Mouse (Mus musculus): ENCODE results near the gene Usp10. TPM values are rescaled to one million over a fixed set of nuclear protein-coding genes. Genes with fewer than 3 reads are reported as not detected.

Gene Usp10
- total RNA-seq, 2 experiments from 2014 or later, result 88.3 to 89.2 TPM

GRCm38 (mm10) chr8:119914161-119914560 lies 4.0 kb downstream of the Usp10 start:
- DNase-seq (ENCODE audit: low spot score in 2 of 2), result no peak

- no peak for DNase-seq (ENCODE audit: low spot score in 2 of 2)
These were observed 5.1 kb downstream of the Usp10 start for GRCm38 (mm10) chr8:119915298-119915697.

GRCm38 (mm10) chr8:119916237-119916892 lies 6.2 kb downstream of the Usp10 start:
- DNase-seq (ENCODE audit: low spot score in 2 of 2), result no peak

- no peak for DNase-seq (ENCODE audit: low spot score in 2 of 2)
These were observed 7.3 kb downstream of the Usp10 start for GRCm38 (mm10) chr8:119917415-119917814.

- DNase-seq (ENCODE audit: low spot score in 2 of 2), result no peak
These were observed 8.0 kb downstream of the Usp10 start for GRCm38 (mm10) chr8:119918155-119918567.

GRCm38 (mm10) chr8:119923259-119923658 lies 13.1 kb downstream of the Usp10 start:
- no peak for DNase-seq (ENCODE audit: low spot score in 2 of 2)

DNA sequence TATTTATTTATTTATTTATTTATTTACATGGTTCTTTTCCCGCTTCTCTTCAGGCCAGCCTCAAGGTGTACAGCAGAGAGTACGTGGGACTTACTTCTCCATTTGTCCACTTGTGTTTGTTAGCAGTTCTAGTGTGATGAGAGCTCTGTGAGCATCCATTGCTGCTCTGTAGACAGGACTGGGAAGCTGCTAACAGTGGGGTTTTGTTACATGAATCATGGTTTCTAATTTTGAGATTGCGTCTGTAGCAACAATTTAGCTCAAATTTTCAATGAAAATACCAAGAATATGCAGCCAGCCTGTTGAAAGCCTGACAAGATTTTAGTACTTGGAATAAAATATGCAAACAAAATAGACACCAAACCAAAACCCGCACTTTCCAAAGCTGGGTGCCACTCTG lies 15.3 kb downstream of the Usp10 start:
- peak in 1 of 2 experiments; percentile 43 for DNase-seq (ENCODE audit: low spot score in 2 of 2)

- DNase-seq (ENCODE audit: low spot score in 2 of 2), result no peak
These were observed 16.3 kb downstream of the Usp10 start for GRCm38 (mm10) chr8:119926474-119926873.

DNA sequence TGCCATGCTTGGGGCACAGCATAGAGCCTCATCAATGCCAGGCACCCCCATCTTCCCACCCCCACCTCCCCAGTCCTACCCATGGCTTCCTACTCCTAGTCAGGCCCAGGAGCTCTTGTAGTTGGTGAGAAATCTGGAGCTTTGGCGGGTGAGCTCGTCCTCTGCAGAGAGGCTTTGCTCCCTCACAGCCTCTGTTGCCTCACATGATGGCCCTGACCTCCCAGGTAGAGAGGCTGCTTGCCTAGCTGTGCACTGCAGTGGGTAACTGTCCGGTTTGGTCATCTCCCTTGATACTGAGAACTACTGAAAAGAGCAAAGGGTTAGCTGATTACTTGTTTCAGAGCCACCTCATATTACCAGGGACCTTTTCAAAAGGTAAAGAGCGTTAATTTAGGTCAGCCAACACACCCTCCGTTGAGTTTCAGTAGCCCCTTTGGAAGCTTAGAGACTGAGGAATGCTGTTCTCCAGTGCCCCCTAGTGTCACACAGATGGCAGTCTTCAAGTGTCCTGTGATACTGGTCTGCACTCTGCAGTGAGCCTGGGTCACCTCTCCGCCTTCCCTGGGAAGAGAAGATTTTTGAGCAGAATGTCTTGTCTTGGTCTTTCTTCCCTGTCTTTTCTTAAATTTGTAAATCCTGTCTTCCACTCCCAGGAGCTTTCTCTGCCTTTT lies 17.4 kb downstream of the Usp10 start:
- peak in 1 of 2 experiments; percentile 54 for DNase-seq (ENCODE audit: low spot score in 2 of 2)

DNA sequence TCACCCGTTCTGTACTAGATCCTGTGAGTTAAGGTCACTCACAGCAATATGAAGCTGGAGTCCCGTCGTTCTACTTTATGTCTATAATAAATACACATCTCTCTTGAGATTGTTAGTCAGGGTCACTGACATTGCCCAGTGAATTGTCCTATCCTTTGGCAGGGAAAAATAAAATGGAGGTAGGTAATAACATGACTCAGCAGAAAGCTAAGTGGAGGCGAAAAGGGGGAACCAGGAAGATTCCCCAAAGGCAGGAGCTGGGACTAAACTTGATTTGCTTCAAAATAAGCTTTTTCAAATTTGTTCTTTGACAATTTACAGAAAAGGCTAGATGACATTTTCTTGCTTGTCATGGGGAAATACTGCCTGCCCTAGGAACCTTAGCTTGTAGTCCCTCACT lies 21.2 kb downstream of the Usp10 start:
- DNase-seq (ENCODE audit: low spot score in 2 of 2), result no peak

DNA sequence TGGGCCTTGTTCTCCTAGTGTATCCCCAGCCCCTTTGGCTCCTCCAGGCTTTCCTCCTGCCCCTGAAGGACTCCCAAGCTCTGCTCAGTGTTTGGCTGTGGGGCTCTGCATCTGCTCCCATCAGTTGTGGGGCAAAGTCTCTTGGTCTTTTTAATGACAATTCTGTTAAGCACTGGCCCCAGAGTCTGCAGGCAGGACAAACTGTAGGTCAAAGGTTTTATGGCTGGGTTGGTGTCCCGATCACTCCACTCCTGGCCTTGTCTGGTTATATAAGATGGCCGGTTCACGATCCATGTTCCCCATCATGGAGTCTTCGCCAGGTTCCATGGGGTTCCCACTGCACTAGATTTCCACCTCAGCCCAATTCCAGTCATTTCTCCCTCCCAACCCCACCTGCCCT lies 23.5 kb downstream of the Usp10 start:
- DNase-seq (ENCODE audit: low spot score in 2 of 2), result no peak

- no peak for DNase-seq (ENCODE audit: low spot score in 2 of 2)
These were observed 25.4 kb downstream of the Usp10 start for GRCm38 (mm10) chr8:119935541-119935940.

DNA sequence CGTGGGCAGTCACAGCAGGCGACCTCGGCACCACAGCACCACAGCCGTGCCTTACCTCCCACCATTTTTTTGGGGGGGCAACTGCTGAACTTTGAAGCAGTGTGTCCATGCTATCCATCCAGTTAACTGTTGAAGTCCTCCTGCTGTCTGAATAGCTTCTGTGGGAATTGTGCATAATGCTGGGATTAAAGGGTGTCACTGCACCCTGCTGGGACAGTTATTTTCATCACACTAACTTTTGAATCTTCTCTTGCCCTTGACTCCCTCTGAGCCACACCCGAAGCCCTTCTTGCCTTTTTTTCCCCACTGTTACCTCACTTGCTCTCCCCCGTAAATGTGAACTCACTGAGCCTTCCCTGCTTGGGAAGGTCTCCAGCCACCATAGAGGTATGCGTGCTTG lies 28.3 kb downstream of the Usp10 start:
- DNase-seq (ENCODE audit: low spot score in 2 of 2), result no peak

DNA sequence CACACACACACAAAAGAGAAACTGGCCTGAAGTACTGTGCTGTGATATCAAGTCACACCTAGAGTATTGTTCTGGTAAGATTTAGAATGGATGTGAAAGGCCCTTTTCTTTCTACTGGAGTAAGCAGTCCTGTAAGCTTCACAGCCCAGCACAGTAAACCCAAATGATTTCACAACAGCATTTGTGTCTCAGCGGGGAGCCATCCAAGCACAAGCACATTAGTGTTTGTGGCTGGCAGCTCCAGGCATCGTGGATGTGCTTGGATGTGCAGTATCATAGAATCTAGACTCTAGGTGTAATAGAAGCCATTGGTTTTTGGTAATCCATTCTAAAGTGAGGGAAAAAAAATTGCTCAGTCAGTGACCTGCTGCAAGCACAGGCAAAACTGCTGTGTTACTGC lies 29.2 kb downstream of the Usp10 start:
- no peak for DNase-seq (ENCODE audit: low spot score in 2 of 2)

DNA sequence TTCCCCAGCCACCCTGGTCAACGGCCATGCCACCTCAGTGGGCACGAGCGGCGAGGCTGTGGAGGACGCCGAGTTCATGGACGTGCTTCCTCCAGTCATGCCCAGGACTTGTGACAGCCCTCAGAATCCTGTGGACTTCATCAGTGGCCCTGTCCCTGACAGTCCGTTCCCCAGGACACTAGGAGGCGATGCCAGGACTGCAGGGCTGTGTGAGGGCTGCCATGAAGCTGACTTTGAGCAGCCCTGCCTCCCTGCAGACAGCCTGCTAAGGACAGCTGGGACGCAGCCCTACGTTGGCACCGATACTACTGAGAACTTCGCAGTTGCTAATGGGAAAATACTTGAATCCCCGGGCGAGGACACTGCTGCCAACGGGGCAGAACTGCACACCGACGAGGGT lies 31.3 kb downstream of the Usp10 start:
- DNase-seq (ENCODE audit: low spot score in 2 of 2), result peak in 1 of 2 experiments; percentile 57

DNA sequence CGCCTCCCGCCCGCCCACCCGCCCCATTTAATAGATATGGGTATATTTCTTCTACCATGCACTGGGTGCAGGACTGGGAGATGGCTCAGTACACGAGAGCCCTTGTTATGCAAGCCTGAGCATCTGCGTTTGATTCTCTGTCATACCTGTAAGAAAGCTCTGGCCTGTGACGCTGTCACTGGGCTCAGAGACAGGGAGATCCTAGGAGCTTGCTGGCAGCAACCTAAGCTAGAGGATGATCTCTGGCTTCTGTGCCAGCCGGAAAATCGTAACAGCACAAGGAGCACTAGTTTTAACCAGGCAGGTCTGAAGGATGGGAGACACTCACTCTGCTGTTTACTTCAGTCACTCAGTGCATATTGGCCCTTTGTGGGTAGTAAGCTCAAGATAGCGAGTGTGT lies 33.5 kb downstream of the Usp10 start:
- DNase-seq (ENCODE audit: low spot score in 2 of 2), result no peak

DNA sequence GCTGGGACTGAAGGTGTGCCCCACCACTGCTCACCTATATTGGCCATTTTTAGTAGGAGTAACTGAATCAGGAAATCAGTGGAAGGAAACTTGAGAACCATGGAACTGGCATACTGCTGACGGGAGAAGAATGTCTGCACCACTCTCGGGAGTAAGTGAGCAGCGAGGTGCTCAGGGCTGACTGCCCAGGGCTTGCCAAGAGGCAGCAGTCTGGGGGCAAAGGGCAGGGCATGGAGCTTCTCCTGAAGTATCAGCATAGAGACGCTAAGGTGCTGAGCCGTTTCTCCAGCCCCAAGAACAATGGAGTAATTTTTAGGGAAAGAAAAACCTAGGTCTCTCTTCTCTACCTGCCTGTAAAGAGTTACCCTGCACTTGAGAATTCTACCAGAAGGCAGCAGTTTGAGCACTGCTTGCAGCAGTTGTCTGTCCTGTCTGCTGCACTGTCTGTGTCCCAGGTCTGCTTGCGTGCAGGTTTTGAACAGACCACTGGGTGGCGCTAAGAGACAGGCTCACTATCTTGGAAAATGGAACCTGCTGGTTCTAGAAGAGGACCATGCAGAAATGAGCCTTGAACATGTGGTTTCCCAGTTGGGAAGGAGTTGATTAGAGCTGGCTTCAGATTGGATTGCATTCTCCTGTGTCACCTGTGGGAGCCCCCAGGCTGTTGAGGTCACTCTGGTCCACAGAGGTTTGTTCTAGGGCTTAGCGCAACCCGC lies 34.1 kb downstream of the Usp10 start:
- DNase-seq (ENCODE audit: low spot score in 2 of 2), result peak; percentile 74 to 88

- no peak for DNase-seq (ENCODE audit: low spot score in 2 of 2)
These were observed 36.2 kb downstream of the Usp10 start for GRCm38 (mm10) chr8:119946326-119946865.

DNA sequence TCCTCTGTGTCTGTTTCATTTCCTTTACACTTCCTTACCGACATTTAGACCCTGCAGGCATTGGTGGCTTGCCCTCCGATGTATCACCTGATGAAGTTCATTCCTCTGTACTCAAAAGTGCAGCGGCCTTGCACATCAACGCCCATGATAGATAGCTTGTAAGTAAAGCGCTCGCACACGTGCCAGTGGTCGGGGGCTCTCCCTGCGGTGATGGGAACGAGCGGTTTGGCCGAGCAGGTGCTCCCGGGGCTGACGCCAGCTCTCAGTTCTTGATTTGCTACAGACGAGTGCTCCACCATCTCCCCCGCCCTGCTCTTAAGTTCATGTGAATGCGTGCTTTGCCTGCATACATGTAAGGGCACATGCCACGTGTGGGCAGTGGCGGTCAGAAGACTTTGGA lies 37.5 kb downstream of the Usp10 start:
- no peak for DNase-seq (ENCODE audit: low spot score in 2 of 2)

DNA sequence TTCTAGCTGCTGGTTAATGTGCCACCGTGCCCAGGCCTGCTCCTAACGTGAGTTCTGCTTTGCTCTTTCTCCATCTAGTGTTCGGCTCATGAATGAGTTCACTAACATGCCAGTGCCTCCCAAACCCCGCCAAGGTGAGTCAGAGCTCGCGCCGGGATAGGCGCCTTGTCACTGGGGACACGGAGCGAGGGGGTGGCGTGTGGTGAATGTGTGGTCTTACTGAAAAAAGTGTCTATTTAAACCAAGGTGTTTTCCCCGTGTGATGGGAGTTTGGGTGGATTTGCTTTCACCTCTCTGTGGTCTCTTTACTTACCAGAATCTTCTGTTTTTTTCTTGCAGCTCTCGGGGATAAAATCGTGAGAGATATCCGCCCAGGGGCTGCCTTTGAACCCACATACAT lies 38.2 kb downstream of the Usp10 start:
- DNase-seq (ENCODE audit: low spot score in 2 of 2), result no peak

- no peak for DNase-seq (ENCODE audit: low spot score in 2 of 2)
These were observed 42.1 kb downstream of the Usp10 start for GRCm38 (mm10) chr8:119952282-119952681.

DNA sequence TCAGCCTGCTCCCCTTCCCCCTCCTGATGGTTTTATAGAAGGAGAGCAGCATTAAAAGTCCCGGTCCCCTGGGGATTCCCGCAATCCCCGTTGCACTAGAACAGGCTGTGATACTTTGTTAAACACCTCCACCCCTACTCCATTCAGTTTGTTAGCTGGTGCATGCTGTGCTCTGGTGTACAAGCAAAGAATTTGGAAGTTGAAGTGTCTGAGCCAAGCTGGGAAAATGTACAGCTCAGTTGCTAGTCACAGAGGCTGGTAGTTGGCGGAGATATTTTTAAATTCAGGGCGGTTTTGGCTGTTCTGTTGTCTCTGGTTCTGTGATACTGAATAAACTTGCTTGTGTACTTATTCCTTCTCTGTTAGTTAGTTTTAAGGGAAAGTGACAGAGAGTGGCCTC lies 42.6 kb downstream of the Usp10 start:
- peak; percentile 60 to 85 for DNase-seq (ENCODE audit: low spot score in 2 of 2)
